Mouse (Mus musculus): ENCODE data around the gene Yif1b.
"Not testable (repeated sequence)": the region's sequence is repeated elsewhere in the genome, so short reads cannot be mapped to it uniquely, and the experiment has no call there.

Yif1b gene

GRCm38 (mm10) chr7:29238019-29238967 is at the start of gene Yif1b:
Gene Yif1b, plus strand, starts transcription at chr7:29238329.
- peak; percentile 98 for DNase-seq

- not testable (repeated sequence) for DNase-seq
These were observed 43.9 kb upstream of the Yif1b start for GRCm38 (mm10) chr7:29194230-29194629.

DNA sequence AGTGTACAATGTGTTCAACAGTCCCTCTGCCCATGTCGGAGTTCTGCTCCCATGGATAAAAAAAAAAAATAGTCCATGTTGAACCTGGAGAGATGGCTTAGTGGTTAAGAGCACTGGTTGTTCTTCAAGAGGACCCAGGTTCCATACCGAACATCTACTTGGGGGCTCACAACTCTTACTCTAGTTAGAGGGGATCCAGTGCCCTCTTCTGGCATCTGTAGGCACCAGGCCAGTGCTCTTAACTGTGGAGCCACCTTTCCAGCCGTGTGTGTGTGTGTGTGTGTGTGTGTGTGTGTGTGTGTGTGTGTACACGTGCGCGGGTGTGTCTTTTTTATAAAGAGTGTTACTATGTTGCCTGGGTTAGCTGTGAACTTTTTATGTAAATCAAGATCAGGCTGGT is 35.6 kb upstream of the Yif1b start:
- DNase-seq, result peak; percentile 44

DNA sequence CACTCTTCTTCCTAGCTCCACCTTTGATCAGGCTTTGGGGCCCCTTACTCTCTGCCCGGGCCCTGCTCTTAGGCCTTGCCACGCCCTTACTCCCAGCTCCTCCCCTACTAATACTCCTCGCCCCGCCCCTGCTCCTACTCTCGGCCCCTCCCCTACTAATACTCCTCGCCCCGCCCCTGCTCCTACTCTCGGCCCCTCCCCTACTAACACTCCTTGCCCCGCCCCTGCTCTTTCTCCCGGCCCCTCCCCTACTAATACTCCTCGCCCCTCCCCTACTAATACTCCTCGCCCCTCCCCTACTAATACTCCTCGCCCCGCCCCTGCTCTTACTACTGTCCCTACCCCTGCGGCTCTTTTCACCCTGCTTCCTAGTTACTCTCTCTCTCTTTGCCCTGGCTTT is 27.1 kb upstream of the Yif1b start:
- peak; percentile 60 for DNase-seq

DNA sequence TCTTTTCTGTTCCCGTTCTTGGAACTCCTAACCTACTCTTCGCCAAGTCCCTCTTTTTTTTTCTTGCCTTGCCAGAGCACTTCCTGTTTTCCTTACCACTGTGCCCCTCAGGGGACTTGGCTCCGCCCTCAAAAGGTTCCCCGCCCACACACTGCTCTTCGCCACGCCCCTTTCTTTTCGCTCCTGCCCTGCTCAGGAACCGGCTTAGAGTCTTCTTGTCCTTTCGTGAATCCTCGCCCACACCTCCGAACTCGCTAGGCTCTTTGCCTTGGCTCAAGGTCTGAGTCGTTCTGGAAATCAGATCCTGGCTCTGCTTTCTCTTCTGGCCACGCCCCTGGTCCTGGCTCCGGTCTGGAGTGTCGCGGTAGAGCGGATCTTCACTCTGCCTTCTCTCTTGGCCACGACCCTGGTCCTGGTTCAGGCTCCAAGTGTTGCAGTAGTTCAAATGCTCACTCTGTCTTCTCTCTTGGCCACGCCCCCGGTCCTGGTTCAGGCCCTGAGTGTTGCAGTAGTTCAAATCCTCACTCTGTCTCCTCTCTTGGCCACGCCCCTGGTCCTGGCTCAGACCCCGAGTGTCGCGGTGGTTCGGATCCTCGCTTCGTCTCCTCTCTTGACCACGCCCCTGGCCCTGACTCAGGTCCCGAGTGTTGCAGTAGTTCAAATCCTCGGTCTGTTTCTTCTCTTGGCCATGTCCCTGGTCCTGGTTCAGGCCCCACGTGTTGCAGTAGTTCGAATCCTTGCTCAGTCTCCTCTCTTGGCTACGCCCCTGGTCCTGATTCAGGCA is 26.5 kb upstream of the Yif1b start:
- DNase-seq, result peak; percentile 89

GRCm38 (mm10) chr7:29212199-29212765 is 25.8 kb upstream of the Yif1b start:
- peak; percentile 27 for DNase-seq

- not testable (repeated sequence) for DNase-seq
These were observed 25.2 kb upstream of the Yif1b start for GRCm38 (mm10) chr7:29212775-29213560.

DNA sequence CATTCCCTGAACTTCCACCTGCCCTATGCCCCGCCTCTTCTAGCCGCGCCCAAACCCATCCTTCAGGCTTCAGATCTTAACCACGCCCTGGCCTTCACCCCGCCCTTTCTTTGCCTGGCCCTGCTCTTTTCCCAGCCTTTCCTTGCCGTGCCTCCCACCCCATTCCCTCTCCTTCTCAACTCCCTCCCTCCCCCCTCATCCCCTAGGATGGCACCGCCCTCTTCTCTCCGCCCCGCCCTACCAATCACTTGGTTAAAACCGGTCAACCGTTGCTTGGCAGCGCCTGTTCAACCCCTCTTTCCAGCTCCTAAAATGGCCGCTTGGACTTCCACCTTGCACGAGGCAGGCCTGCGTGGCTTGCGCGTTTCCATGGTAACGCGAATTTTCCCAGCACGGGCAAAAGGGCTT is 24.4 kb upstream of the Yif1b start, which contains the start of gene Catsperg1:
Gene Catsperg1, minus strand, starts transcription at position 361 of the 408 bp plus-strand sequence.
- DNase-seq, result no peak

GRCm38 (mm10) chr7:29214236-29214635 is 23.9 kb upstream of the Yif1b start:
- DNase-seq, result no peak

DNA sequence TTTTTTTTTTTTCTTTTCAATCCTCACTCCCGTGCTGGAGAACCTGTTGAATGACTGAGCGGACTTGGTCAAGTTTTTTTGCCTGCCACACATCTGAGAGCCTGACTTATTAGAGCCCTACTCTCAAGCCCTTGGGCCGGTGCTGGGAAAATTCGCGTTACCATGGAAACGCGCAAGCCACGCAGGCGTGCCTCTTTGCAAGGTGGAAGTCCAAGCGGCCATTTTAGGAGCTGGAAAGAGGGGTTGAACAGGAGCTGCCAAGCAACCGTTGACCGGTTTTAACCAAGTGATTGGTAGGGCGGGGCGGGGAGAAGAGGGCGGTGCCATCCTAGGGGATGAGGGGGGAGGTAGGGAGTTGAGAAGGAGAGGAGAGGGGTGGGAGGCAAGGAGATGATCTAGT is 23.3 kb upstream of the Yif1b start:
- DNase-seq, result no peak

- DNase-seq, result peak; percentile 42
These were observed 13.3 kb upstream of the Yif1b start for GRCm38 (mm10) chr7:29224756-29225394.

DNA sequence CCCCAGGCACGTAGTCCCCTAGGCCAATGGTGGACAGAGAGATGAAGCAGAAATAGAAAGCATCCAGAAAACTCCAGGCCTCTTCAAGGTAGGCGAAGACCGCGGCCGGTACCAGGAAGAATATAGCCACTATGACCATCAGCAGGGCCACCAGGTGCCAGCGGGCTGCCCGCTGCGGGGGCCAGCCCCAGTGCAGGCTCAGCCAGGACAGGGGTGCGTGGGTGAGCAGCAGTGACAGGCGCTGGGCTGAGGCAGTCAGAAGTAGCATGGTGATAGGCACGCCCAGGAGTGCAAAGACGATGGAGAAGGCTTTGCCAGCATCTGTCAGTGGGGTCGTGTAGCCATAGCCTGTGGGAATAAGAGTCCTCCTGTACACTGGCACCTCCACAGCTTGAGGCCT is 12.6 kb upstream of the Yif1b start:
- DNase-seq, result no peak

DNA sequence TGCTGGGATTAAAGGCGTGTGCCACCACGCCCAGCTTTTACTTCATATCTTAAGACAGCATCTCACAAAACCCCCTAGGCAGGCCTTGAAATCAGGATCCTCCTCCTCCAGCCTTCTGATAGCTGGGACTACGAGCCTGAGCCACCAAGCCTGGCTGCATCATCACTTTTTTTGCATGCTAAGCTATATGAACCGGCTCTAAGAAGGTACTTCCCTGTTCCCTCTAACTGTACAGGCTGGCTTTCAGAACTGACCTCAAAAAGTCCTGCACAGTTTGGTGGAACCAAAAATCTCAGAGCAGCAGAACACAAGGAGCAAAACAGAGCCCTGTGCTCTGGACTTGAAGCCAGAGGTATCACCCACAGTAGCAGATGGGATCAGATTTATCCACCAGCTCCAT is 9.9 kb upstream of the Yif1b start:
- DNase-seq, result no peak

DNA sequence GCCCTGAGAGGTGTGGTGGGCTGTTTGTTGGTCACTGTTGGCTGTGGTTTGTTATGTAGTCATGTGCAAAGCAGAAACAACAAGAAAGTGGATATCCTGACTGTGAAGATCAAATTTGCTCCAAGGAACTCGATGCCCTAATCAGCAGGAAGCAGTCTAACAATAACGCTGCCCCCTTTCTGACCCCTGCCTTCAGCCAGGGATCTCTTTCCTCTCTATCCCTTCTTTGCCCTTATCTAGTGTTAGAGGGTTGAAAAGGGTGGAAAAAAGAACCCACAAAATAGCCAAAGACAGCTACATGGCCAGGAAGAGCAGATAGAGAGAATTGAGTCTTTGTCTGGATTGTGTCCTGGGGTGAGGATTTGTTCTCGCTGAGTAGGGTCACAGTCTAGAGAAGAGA is 7.6 kb upstream of the Yif1b start:
- no peak for DNase-seq

DNA sequence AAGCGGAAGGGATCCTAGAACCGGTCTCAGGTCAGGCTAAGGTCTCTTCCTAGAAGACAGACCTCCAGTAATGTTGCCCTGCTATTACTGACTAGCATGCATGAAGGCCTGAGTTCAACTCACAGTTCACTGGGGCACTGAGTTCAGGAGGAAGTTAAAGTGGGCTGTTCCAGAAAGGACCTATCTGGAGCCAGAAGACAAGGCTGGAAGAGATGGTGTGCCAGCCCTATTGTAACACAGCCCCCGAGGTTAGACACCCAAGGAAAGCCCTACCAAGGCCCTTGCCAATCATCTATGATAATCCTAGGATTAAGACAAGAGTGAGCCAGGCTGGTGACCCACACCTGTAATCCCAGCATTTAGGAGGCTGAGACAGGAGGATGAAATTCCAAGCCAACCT is 6.6 kb upstream of the Yif1b start:
- no peak for DNase-seq

DNA sequence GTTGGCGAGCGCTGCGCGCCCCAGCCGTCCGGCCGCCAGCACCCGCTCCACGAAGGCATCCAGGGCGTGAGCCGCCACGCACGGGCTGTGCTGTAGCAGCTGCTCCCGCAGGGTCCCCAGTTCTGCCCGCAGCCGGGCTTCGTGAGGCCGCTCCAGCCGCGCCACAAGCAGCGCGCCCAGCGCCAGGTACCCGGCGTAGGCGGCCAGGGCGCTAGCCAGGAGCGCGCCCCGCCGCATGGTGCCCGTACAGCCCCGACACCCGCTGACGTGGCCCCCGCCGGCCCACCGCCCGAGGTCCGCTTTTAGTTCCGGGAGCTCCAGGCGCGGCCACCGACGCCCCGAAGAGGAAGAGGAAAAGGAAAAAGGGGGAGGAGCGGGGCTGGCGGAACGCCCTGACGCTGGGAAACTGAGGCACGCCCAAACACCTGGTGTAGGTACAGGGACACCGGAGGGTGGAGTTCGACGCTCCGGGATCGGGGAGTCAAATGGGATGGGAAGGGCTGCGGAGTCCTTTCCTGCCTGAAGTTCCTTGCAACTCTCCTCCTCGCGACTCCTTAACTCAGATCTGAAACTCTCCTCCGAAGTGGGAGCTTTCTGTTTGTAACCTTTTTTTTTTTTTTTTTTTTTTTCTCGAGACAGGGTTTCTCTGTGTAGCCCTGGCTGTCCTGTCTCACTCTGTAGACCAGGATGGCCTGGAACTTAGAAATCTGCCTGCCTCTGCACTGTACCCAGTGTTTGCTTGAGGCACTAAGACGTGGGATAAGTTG is 5.7 kb upstream of the Yif1b start, which contains the start of gene Kcnk6:
Gene Kcnk6, minus strand, starts transcription at position 269 of the 767 bp plus-strand sequence.
- peak; percentile 49 for DNase-seq

DNA sequence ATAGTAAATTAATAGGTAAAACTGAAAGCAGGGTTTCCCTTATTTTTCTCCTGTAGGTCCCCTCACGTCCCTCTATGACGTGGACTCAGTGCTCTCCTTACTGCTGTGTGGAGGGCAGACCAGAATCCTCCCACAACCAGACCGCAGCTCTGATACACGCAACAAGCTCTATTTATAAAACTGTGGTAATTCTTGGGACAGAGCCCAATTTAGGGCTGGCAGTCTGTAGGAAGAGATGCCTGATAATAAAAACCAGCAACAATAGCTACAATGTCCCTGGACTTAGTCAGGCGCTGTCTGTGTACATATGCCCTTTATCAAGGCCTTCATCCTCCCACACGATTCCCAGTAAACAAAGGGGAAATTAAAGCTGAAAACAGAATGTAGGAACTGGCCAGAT is 4.4 kb upstream of the Yif1b start:
- DNase-seq, result no peak

GRCm38 (mm10) chr7:29234661-29235060 is 3.5 kb upstream of the Yif1b start:
- peak; percentile 52 for DNase-seq

DNA sequence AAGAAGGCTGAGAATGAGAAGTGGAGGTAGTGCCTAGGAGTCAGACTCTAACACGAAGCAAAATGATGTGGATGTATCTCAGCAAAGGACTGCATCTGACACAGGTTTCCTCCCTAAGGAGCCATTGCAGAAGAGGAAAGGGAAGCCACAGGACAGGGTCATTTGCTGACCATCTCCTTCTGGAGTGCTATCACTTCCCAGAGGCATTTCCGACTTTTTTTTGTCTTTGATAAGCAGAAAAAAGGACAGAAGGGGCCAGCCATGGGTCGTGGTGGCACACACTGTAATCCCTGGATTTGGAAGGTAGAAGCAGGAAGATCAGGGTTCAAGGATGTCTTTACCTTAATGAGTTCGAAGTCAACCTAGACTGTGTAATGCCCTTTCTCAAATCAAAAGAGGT is 1.5 kb upstream of the Yif1b start:
- DNase-seq, result no peak

- DNase-seq, result peak; percentile 32
These were observed 533 bp upstream of the Yif1b start for GRCm38 (mm10) chr7:29237596-29237995.
